Mouse (Mus musculus): Measurements from ENCODE around the gene Smtn. TPM values are rescaled to one million over a fixed set of nuclear protein-coding genes. Genes with fewer than 3 reads are reported as not detected.

Gene Smtn
- polyA plus RNA-seq, 1 experiment: not detected

DNA sequence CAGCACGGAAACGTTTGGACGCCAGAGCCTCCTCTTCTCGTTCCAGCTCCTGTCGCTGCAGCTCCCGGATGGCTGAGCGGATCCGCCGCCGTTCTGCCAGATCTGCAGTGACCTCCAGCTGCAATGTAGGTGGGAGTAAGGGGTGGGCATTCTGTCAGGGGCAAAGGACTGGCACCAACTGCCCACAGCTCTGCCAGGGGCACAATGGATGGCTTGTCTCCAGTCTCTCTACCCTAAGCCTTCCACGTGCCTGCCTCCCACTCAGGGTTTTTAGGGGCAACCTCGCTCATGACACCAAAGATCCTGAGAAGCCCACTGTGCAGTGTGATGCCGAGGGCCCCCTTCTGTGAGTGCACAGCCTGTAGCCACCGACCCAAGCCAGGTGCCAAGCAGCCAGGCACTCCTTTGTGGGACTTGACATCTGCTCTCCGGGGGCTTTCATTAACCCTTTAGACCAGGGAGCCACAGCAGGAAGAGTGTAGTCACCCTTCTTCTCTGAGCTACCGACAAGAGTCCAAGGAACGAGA, 6.9 kb downstream of the Smtn start:
- Histone ChIP-seq H3K4me1 (ENCODE audit: control insufficient read depth, insufficient read depth, low read length) (peaks cover 11% of the 10 kb centered on the region), H3K4me3 (ENCODE audit: insufficient read depth, low read depth, low read length) (no peak overlapping the region), H3K27ac (ENCODE audit: insufficient read depth, low read depth, low read length) (no peak overlapping the region)
- WGBS: 65% methylated on average over 17 of the region's 17 CpGs
- TF ChIP-seq CTCF (IDR thresholded peaks at IDR 0.05; ENCODE audit: insufficient read depth, low read depth, low read length) (no peak), POLR2A (IDR thresholded peaks at IDR 0.05; ENCODE audit: insufficient read depth, low read depth, low read length) (no peak)

DNA sequence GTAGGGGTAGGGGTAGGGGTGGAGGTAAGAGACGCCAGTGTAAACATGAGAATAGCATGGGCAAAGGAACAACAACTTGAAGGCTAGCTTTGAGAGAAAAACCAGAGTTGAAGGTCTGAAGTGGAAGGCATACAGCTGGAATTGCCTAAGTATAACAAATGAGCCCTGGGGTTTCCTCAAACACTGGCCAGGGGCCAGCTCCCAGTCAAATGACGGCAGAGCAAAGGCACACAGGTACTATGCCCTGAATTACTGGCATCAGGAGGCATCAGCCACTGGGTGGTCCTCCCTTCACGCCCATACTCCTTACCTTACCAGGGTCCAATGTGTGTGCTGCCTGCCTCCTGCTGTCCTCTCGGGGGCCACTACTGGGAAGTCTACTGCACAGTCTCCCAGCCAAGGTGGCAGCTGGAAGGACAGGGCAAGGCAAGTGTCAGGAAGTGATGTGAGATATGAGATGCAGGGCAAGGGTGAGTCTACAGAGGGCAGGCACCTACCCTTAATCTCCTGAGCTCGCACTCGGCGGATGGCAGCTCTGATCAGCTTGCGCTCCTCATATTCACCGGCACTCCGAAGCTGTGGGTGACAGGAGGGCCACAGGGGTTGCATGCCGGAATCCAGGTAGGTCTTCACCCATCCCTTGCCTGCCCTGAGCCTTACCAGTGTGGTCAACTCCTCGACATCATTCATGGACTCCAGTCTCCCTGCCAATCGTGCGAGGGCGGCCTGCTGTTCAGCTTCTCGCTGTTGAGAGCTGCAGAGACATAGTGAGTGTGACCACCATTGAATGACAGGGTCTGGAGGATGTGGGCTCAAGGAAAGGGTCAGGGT, 8.1 kb downstream of the Smtn start:
- no peak for TF ChIP-seq CTCF (IDR thresholded peaks at IDR 0.05; ENCODE audit: insufficient read depth, low read depth, low read length)
- TF ChIP-seq POLR2A (IDR thresholded peaks at IDR 0.05; ENCODE audit: insufficient read depth, low read depth, low read length): no peak
- WGBS: 92% methylated on average over 16 of the region's 16 CpGs
- Histone ChIP-seq H3K4me1 (ENCODE audit: control insufficient read depth, insufficient read depth, low read length) (peaks cover 23% of the 10 kb centered on the region), H3K27ac (ENCODE audit: insufficient read depth, low read depth, low read length) (no peak overlapping the region), H3K4me3 (ENCODE audit: insufficient read depth, low read depth, low read length) (no peak overlapping the region)

DNA sequence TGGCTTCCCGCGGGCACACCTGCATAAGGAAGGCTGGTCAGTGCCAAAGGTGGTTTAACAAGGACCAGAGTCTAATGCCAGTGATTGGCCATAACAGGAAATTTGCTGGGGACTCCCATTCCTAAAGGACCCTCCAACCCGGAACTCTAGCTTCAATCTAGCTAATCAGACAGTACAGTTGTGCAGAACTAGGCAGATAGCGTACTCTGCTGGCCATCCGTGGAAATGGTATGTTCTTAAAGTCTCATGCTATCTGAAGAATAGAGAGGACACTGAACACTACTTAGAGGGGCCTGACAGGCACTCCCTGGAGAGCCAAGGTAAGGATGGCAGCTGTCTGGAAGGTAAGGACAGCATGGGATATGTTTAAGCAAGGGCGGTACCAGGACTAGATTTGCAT, 8.8 kb downstream of the Smtn start:
- WGBS: 78% methylated on average over 6 of the region's 6 CpGs
- TF ChIP-seq POLR2A (IDR thresholded peaks at IDR 0.05; ENCODE audit: insufficient read depth, low read depth, low read length) (no peak), CTCF (IDR thresholded peaks at IDR 0.05; ENCODE audit: insufficient read depth, low read depth, low read length) (no peak)
- Histone ChIP-seq H3K4me3 (ENCODE audit: insufficient read depth, low read depth, low read length) (no peak overlapping the region), H3K4me1 (ENCODE audit: control insufficient read depth, insufficient read depth, low read length) (peaks cover 24% of the 10 kb centered on the region), H3K27ac (ENCODE audit: insufficient read depth, low read depth, low read length) (no peak overlapping the region)

DNA sequence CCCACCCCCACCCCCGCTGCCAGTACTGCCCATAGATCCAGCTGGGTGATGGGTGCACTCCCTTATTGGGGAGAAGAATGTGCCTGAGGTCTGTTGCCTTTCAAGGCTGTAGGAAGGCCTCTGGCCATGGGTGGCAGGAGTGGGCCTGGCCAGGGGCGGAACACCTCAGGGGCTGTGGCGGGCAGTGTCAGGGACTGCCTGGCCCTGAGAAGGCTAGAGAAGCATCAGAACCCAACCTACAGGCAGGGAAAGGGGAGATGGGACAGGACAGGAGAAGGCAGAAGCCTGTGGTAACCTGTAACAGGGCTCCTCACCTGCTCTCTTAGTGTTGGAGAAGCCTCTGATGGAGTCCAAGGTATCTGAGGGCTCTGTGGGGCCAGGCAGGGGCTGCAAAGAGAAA, 9.7 kb downstream of the Smtn start:
- H3K4me1 ChIP-seq (ENCODE audit: control insufficient read depth, insufficient read depth, low read length): peaks cover 20% of the 10 kb centered on the region
- TF ChIP-seq CTCF (IDR thresholded peaks at IDR 0.05; ENCODE audit: insufficient read depth, low read depth, low read length) (no peak), POLR2A (IDR thresholded peaks at IDR 0.05; ENCODE audit: insufficient read depth, low read depth, low read length) (no peak)
- no peak overlapping the region for H3K4me3 ChIP-seq (ENCODE audit: insufficient read depth, low read depth, low read length)
- WGBS: 98% methylated on average over 3 of the region's 3 CpGs
- H3K27ac ChIP-seq (ENCODE audit: insufficient read depth, low read depth, low read length): no peak overlapping the region

DNA sequence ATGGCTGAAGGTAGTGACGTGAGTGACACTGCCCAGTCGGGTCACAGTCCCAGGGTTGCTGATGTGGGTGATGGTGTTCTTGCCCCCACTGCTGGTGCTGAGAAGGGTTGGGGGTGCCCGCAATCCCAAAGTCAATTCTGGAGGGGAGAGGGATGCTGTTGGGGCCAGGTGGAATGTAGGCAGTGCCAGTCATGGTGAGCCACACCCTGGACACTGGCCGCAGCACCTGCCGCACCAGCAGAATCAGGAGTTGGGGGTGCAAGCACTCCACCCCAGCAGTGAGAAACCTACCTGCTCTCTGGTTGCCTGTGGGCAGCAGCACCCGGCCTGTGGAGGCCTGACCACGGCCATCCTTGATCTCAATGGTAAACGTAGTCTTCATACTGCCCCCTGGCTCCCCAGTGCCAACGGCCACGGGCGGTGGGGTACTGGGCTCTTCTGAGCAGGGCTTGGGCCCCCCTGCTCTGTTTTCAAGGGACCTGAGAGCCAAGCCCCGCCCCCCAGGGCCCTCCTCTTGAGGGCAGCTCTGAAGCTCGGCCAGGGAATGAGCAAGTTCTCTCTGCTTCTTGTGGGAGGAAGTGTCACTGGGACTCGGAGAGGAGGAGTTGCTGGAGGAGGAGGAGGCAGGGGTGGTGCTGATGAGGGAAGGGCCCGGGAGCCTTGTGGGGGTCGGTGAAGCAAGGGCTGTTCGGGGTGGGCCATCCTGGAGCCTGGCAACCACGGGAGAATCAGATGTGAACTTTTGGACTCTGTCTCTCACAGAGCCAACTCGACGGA, 10.7 kb downstream of the Smtn start:
- 69% methylated on average over 20 of the region's 20 CpGs for WGBS
- peaks cover 12% of the 10 kb centered on the region for H3K4me1 ChIP-seq (ENCODE audit: control insufficient read depth, insufficient read depth, low read length)
- no peak overlapping the region for H3K27ac ChIP-seq (ENCODE audit: insufficient read depth, low read depth, low read length)
- TF ChIP-seq CTCF (IDR thresholded peaks at IDR 0.05; ENCODE audit: insufficient read depth, low read depth, low read length): no peak
- TF ChIP-seq POLR2A (IDR thresholded peaks at IDR 0.05; ENCODE audit: insufficient read depth, low read depth, low read length): no peak
- no peak overlapping the region for H3K4me3 ChIP-seq (ENCODE audit: insufficient read depth, low read depth, low read length)

DNA sequence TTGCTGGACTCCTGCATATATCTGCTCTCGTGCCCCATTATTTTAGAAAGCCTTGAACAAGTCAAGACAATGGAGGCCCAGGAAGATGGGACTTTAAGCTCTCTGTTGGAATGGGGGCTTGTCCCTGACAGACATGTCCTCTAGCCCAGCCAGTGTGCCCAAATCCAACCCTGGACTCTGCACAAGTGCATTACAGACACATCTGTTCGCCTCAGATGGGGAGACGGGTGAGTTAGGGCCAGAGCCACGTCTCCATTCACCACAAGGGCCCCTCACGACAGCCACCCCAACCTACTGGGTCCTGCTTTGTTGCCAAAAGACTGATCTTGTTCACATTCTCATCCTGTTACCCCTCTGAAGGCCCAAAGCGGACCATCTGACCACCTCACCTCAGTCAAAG, 12.2 kb downstream of the Smtn start:
- TF ChIP-seq POLR2A (IDR thresholded peaks at IDR 0.05; ENCODE audit: insufficient read depth, low read depth, low read length) (no peak), CTCF (IDR thresholded peaks at IDR 0.05; ENCODE audit: insufficient read depth, low read depth, low read length) (no peak)
- no peak overlapping the region for H3K4me3 ChIP-seq (ENCODE audit: insufficient read depth, low read depth, low read length)
- 95% methylated on average over 6 of the region's 6 CpGs for WGBS
- peaks cover 16% of the 10 kb centered on the region for H3K4me1 ChIP-seq (ENCODE audit: control insufficient read depth, insufficient read depth, low read length)
- H3K27ac ChIP-seq (ENCODE audit: insufficient read depth, low read depth, low read length): no peak overlapping the region

DNA sequence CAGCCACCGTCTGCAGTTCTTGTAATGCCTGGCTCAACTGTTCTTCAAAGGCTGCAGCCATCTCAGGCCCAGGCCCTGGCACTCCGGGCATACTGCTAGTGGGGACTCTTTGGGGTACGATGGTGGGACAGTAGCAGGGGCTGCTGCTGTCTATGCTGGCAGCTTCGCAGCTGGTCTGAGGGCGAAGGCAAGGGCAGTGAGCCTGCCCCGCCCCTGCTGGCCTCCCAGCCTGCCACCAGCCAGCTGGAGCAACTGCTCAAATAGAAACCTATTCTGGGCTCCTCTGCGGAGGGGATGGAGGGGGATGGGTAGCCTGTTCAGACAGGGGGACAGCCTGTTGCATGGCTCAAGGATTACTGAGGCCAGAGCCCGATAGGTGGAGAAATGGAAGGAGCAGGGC, 12.6 kb downstream of the Smtn start:
- H3K4me3 ChIP-seq (ENCODE audit: insufficient read depth, low read depth, low read length): no peak overlapping the region
- H3K4me1 ChIP-seq (ENCODE audit: control insufficient read depth, insufficient read depth, low read length): peaks cover 16% of the 10 kb centered on the region
- 66% methylated on average over 8 of the region's 8 CpGs for WGBS
- no peak overlapping the region for H3K27ac ChIP-seq (ENCODE audit: insufficient read depth, low read depth, low read length)
- no peak for TF ChIP-seq CTCF (IDR thresholded peaks at IDR 0.05; ENCODE audit: insufficient read depth, low read depth, low read length)
- no peak for TF ChIP-seq POLR2A (IDR thresholded peaks at IDR 0.05; ENCODE audit: insufficient read depth, low read depth, low read length)

DNA sequence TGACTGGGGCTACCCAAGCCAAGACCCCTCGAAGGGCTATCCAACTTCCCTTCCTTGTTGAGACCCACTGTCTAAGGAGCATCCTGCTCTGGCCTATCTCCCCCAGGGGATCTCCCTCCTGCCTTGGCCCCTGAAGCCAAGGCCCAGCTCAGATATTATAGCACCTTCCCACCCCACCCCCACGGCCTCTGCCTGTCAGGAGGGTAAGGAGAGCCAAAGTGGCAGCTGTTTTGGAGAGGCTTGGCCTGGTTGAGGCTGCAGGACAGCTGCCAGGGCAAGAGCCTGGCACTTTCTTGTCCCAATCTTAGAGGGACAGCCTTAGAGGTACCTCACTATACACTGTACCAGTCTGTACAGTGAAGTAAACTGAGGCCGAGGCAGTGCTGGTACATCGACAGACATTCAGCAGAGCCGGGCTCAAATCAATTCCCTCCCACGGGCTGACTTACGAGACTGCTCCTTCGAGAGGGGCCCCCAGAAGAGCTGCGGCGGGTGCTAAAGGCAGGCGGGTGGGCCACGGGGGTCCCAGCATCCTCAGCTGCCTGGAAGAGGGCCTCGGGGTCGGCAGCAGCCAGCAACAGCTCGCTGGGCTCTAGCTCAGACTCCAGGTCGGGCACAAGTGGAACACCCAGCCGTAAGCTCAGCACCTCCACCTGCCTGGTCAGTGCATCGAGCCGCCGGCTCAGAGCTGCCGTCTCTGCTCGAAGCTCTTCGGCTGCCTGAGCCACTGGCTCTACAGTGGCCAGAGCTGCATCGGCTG, 13.3 kb downstream of the Smtn start:
- 89% methylated on average over 24 of the region's 24 CpGs for WGBS
- Histone ChIP-seq H3K4me1 (ENCODE audit: control insufficient read depth, insufficient read depth, low read length) (peaks cover 16% of the 10 kb centered on the region), H3K4me3 (ENCODE audit: insufficient read depth, low read depth, low read length) (no peak overlapping the region), H3K27ac (ENCODE audit: insufficient read depth, low read depth, low read length) (no peak overlapping the region)
- TF ChIP-seq CTCF (IDR thresholded peaks at IDR 0.05; ENCODE audit: insufficient read depth, low read depth, low read length) (no peak), POLR2A (IDR thresholded peaks at IDR 0.05; ENCODE audit: insufficient read depth, low read depth, low read length) (no peak)
